ENCODE assay signal across 12 mouse cellular contexts in the genomic region with DNA sequence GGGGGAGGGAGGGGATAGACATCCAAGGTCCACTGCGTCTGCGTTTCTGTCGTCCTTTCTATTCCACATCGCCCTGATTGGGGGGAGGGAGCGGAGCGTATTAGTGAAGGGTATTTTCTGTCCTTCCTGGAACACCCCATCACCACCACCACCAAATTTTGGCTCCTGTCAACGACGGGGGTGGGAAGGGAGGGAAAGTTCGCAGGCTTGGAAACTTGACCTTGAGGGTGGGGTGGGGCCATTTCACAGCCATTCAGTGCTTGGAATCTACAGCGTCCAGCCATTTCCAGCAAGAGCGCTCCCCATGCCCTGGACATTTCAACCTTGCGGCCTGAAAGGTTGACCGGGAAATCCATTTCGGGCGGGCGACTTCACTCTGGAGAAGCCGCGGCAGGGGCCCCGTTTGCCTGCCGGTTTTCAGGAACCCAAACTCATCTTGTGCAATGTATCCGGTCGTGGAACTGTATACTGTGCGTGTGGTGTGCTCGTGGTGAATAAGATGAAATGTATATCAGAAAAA. TPM values are rescaled to one million over a fixed set of nuclear protein-coding genes. Genes with fewer than 3 reads are reported as not detected.
DNase-seq lines count a peak whose midpoint lies in the region; ATAC-seq and TF ChIP-seq lines count a peak whose summit lies in the region.
"Had no signal": no experiment of that assay in that cellular context is flagged by ENCODE, and none has a peak within 500 bp of the region (broad histone marks: within the 10 kb centered on the region; RNA-seq: fewer than 3 reads in every experiment).

No protein-coding gene starts in this region.

- no peak overlapping the region for H3K27ac ChIP-seq in kidney, embryonic 16.5 days (ENCODE audit: low read length)
- no peak overlapping the region for H3K27ac ChIP-seq in hindbrain, embryonic 10.5 days
- peak overlapping the region; percentile 20; the same call in 1 of the 2 replicates for H3K27ac ChIP-seq in olfactory bulb, adult 2 months (ENCODE audit: insufficient read depth, low read depth, low read length)
- H3K27ac ChIP-seq: macrophage had no signal

- no peaks in the 10 kb centered on the region for H3K9me3 ChIP-seq in kidney, embryonic 16.5 days (ENCODE audit: low read length)
- no peaks in the 10 kb centered on the region for H3K9me3 ChIP-seq in hindbrain, embryonic 10.5 days

- peaks cover 19% of the 10 kb centered on the region for H3K4me1 ChIP-seq in kidney, embryonic 16.5 days (ENCODE audit: insufficient read depth, low read length)
- peaks cover 50% of the 10 kb centered on the region for H3K4me1 ChIP-seq in hindbrain, embryonic 10.5 days (replicated peaks)
- peaks cover 30% of the 10 kb centered on the region for H3K4me1 ChIP-seq in olfactory bulb, adult 2 months (ENCODE audit: control insufficient read depth, insufficient read depth, low read length)

- H3K36me3 ChIP-seq in kidney, embryonic 16.5 days (ENCODE audit: insufficient read depth, low read length) = no peaks in the 10 kb centered on the region
- H3K36me3 ChIP-seq in hindbrain, embryonic 10.5 days = no peaks in the 10 kb centered on the region

- no peak for TF ChIP-seq CTCF in olfactory bulb, adult 2 months (IDR thresholded peaks at IDR 0.05; ENCODE audit: insufficient read depth, low read depth, low read length)

- H3K27me3 ChIP-seq in kidney, embryonic 16.5 days (ENCODE audit: insufficient read depth, low read length) = peaks cover 97% of the 10 kb centered on the region
- H3K27me3 ChIP-seq in hindbrain, embryonic 10.5 days (ENCODE audit: insufficient read depth, poor library complexity, severe bottlenecking) = peaks cover 100% of the 10 kb centered on the region

- H3K4me2 ChIP-seq in kidney, embryonic 16.5 days (replicated peaks; ENCODE audit: low read depth, low read length) = peak overlapping the region; percentile 17; the same call in 1 of the 2 replicates

- WGBS in kidney, embryonic 16.5 days = 2% methylated on average over 24 of the region's 24 CpGs
- 2% methylated on average over 24 of the region's 24 CpGs for WGBS in hindbrain, embryonic 10.5 days
- WGBS in olfactory bulb, adult 2 months = 4% methylated on average over 24 of the region's 24 CpGs

- no peak overlapping the region for H3K9ac ChIP-seq in kidney, embryonic 16.5 days (replicated peaks; ENCODE audit: low read length)

- DNase-seq in kidney, postnatal 25 days = no peak
- DNase-seq in hindbrain, embryonic 10.5 days (ENCODE audit: low spot score) = peak; percentile 50
- no peak for DNase-seq in lung, postnatal 36 days
- DNase-seq in urinary bladder, postnatal 10 days (ENCODE audit: low spot score) = no peak
- no peak for DNase-seq in thymus, postnatal 14 days
- DNase-seq: adrenal gland, postnatal 36 days; thymus, postnatal 36 days had no signal

- TF ChIP-seq POLR2A in olfactory bulb, adult 2 months (IDR thresholded peaks at IDR 0.05; ENCODE audit: insufficient read depth, low read depth, low read length) = no peak

- peak overlapping the region; percentile 18 for H3K4me3 ChIP-seq in kidney, embryonic 16.5 days (ENCODE audit: low read length)
- peak overlapping the region; percentile 38 for H3K4me3 ChIP-seq in hindbrain, embryonic 10.5 days
- peak overlapping the region; percentile 96 for H3K4me3 ChIP-seq in olfactory bulb, adult 2 months (ENCODE audit: insufficient read depth, low read depth, low read length)

- ATAC-seq in kidney, embryonic 16.5 days (ENCODE audit: low FRiP score, low TSS enrichment) = no peak
- 0 out of 2 replicates have a peak, but pooled peaks have one; percentile 18 for ATAC-seq in megakaryocyte, adult 5-6 weeks (ENCODE audit: poor library complexity, severe bottlenecking)

RNA-seq across cellular contexts. Expression of a gene that starts 4.7 kb away (rescaled TPM):
- 0.12 TPM in 1 of 2 replicates, not detected in the other for polyA plus RNA-seq in kidney, embryonic 16.5 days (2015; fragmentation: Nextera tagmentation; extraction: Ambion mirVana)
- 0.35 and 1.4 TPM in 2 replicates for polyA plus RNA-seq in hindbrain, embryonic 10.5 days (2016; fragmentation: Nextera tagmentation; extraction: Ambion mirVana)
- total RNA-seq in megakaryocyte, adult 5-6 weeks (2015) = 0.07 TPM in 1 of 2 replicates, not detected in the other
- total RNA-seq in megakaryocyte, adult 5-6 weeks (2017) = 0.12 TPM in 1 of 2 replicates, not detected in the other
- not detected in 2 replicates for polyA plus RNA-seq in olfactory bulb, adult 2 months (2012; ENCODE audit: insufficient read depth, insufficient read length, low replicate concordance, missing spikeins)
- total RNA-seq: adrenal gland, postnatal 36 days; heart, postnatal 25 days had no signal

RNA-seq across cellular contexts. Expression of a gene that starts 9.5 kb away (rescaled TPM):
- 5.1 and 9.7 TPM in 2 replicates for polyA plus RNA-seq in kidney, embryonic 16.5 days (2015; fragmentation: Nextera tagmentation; extraction: Ambion mirVana)
- polyA plus RNA-seq in hindbrain, embryonic 10.5 days (2016; fragmentation: Nextera tagmentation; extraction: Ambion mirVana) = 14.7 and 16.4 TPM in 2 replicates
- 7.1 and 8.0 TPM in 2 replicates for total RNA-seq in megakaryocyte, adult 5-6 weeks (2015)
- total RNA-seq in megakaryocyte, adult 5-6 weeks (2017) = 13.0 and 13.1 TPM in 2 replicates
- not detected in 2 replicates for polyA plus RNA-seq in olfactory bulb, adult 2 months (2012; ENCODE audit: insufficient read depth, insufficient read length, low replicate concordance, missing spikeins)

RNA-seq across cellular contexts. Expression of a gene that starts 50.0 kb away (rescaled TPM):
- polyA plus RNA-seq in kidney, embryonic 16.5 days (2015; fragmentation: Nextera tagmentation; extraction: Ambion mirVana) = 14.1 and 17.7 TPM in 2 replicates
- 3.0 and 3.5 TPM in 2 replicates for polyA plus RNA-seq in hindbrain, embryonic 10.5 days (2016; fragmentation: Nextera tagmentation; extraction: Ambion mirVana)
- total RNA-seq in megakaryocyte, adult 5-6 weeks (2015) = 0.58 and 0.98 TPM in 2 replicates
- 0.70 and 1.3 TPM in 2 replicates for total RNA-seq in megakaryocyte, adult 5-6 weeks (2017)
- 72.6 TPM in 1 of 2 replicates, not detected in the other for polyA plus RNA-seq in olfactory bulb, adult 2 months (2012; ENCODE audit: insufficient read depth, insufficient read length, low replicate concordance, missing spikeins)

Comparison
In these comparisons a context has a peak if more than half of its experiments do, and no peak if none do; other contexts are left out.
1. H3K4me3 ChIP-seq: peak in every context shown above with its lines; median percentile 96 in olfactory bulb, adult 2 months; 38 in hindbrain, embryonic 10.5 days; 18 in kidney, embryonic 16.5 days.